In the genomic region with DNA sequence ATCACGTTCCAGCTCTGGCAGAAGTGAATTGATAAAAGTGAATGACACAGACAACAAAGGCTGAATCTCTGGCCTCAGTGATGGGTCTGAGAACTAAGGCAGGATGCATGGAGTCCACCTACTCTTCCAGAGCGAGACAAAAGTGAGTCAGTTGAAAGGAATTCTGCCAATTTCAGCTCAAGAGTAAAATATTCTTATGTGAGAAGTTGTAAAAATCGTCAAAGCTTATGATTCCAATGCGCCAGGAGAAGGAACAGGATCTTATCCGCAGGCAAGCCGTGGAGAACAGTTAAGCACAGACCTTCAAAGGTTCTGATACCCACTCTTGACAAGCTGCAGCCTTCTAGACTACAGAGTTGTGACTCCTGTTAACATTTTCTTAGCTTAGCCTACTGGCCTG, we compare ENCODE assay signal across 22 mouse cellular contexts. TPM values are rescaled to one million over a fixed set of nuclear protein-coding genes. Genes with fewer than 3 reads are reported as not detected.
"Had no signal": no experiment of that assay in that cellular context is flagged by ENCODE, and none has a peak within 500 bp of the region (broad histone marks: within the 10 kb centered on the region; RNA-seq: fewer than 3 reads in every experiment).

No protein-coding gene starts in this region.

- H3K4me3 ChIP-seq: kidney, embryonic 15.5 days; limb, embryonic 12.5 days; limb, embryonic 15.5 days; midbrain, embryonic 13.5 days; stomach, embryonic 15.5 days had no signal

- H3K4me2 ChIP-seq: kidney, embryonic 15.5 days; limb, embryonic 12.5 days; limb, embryonic 15.5 days; liver, embryonic 11.5 days; lung, embryonic 14.5 days; midbrain, embryonic 13.5 days; stomach, embryonic 15.5 days had no signal

- H3K27me3 ChIP-seq: kidney, embryonic 15.5 days; limb, embryonic 15.5 days; midbrain, embryonic 13.5 days; stomach, embryonic 15.5 days had no signal

- ATAC-seq: intestine, postnatal 0 days; liver, postnatal 0 days; lung, postnatal 0 days; midbrain, embryonic 13.5 days had no signal

- H3K9me3 ChIP-seq: kidney, embryonic 15.5 days; limb, embryonic 12.5 days; limb, embryonic 15.5 days; midbrain, embryonic 13.5 days; stomach, embryonic 15.5 days had no signal

- DNase-seq: kidney, adult 2 months; kidney, postnatal 10 days; kidney, postnatal 36 days; left cerebral cortex, postnatal 4 days; liver, postnatal 0 days; lung, embryonic 14.5 days; retina, postnatal 1 day; right cerebral cortex, postnatal 25 days; spleen, adult 18-20 months; thymus, adult 18-20 months; thymus, postnatal 36 days had no signal

- H3K27ac ChIP-seq: kidney, embryonic 15.5 days; limb, embryonic 12.5 days; limb, embryonic 15.5 days; liver, embryonic 14.5 days; macrophage; midbrain, embryonic 13.5 days; stomach, embryonic 15.5 days had no signal

- H3K9ac ChIP-seq: kidney, embryonic 15.5 days; limb, embryonic 12.5 days; limb, embryonic 15.5 days; liver, embryonic 14.5 days; liver, postnatal 0 days; lung, embryonic 14.5 days; midbrain, embryonic 13.5 days; stomach, embryonic 15.5 days had no signal

- H3K36me3 ChIP-seq: kidney, embryonic 15.5 days; limb, embryonic 12.5 days; limb, embryonic 15.5 days; midbrain, embryonic 13.5 days; stomach, embryonic 15.5 days had no signal

RNA-seq across cellular contexts. Expression of gene 1700001L19Rik, which starts 5.9 kb away (rescaled TPM):
- total RNA-seq: megakaryocyte, adult 5-6 weeks had no signal
- polyA plus RNA-seq: liver, embryonic 11.5 days; liver, embryonic 14.5 days; liver, postnatal 0 days; macrophage had no signal
